In genomic region chr6:88199001-88199717, GRCm38 (mm10) we compare ENCODE assay signal across 10 mouse cellular contexts. TPM values are rescaled to one million over a fixed set of nuclear protein-coding genes. Genes with fewer than 3 reads are reported as not detected.
DNase-seq lines count a peak whose midpoint lies in the region; ATAC-seq lines count a peak whose summit lies in the region.
"Had no signal": no experiment of that assay in that cellular context is flagged by ENCODE, and none has a peak within 500 bp of the region (broad histone marks: within the 10 kb centered on the region; RNA-seq: fewer than 3 reads in every experiment).

No protein-coding gene starts in this region.

- H3K4me1 ChIP-seq in embryonic facial prominence, embryonic 11.5 days (ENCODE audit: control insufficient read depth, insufficient read depth, low read length), result peaks cover 10% of the 10 kb centered on the region
- peaks cover 6% of the 10 kb centered on the region; the same call in 1 of the 2 replicates for H3K4me1 ChIP-seq in hindbrain, embryonic 14.5 days (replicated peaks; ENCODE audit: control insufficient read depth, insufficient read depth, low read length)

- H3K27ac ChIP-seq in embryonic facial prominence, embryonic 11.5 days (replicated peaks; ENCODE audit: low read depth, low read length), result no peak overlapping the region
- H3K27ac ChIP-seq in hindbrain, embryonic 14.5 days, result no peak overlapping the region

- peak overlapping the region; percentile 79 for H3K4me2 ChIP-seq in embryonic facial prominence, embryonic 11.5 days (ENCODE audit: low read depth, low read length)
- peak overlapping the region; percentile 54 for H3K4me2 ChIP-seq in hindbrain, embryonic 14.5 days (replicated peaks)

- peaks cover 80% of the 10 kb centered on the region for H3K27me3 ChIP-seq in embryonic facial prominence, embryonic 11.5 days (ENCODE audit: control insufficient read depth, insufficient read depth, low read length)
- H3K27me3 ChIP-seq in hindbrain, embryonic 14.5 days (ENCODE audit: control insufficient read depth, insufficient read depth, low read length), result peaks cover 95% of the 10 kb centered on the region
- H3K27me3 ChIP-seq: Patski had no signal

- H3K36me3 ChIP-seq in embryonic facial prominence, embryonic 11.5 days (replicated peaks; ENCODE audit: control insufficient read depth, insufficient read depth, low read depth, low read length), result no peaks in the 10 kb centered on the region
- H3K36me3 ChIP-seq in hindbrain, embryonic 14.5 days (replicated peaks; ENCODE audit: control insufficient read depth, insufficient read depth), result no peaks in the 10 kb centered on the region

- peak overlapping the region; percentile 47 for H3K4me3 ChIP-seq in embryonic facial prominence, embryonic 11.5 days (ENCODE audit: low read depth, low read length)
- peak overlapping the region; percentile 31 for H3K4me3 ChIP-seq in hindbrain, embryonic 14.5 days (replicated peaks; ENCODE audit: low read length)

- no peak for ATAC-seq in embryonic facial prominence, embryonic 11.5 days (replicated peaks; ENCODE audit: insufficient number of reproducible peaks, low FRiP score, low TSS enrichment, low read depth)
- ATAC-seq in hindbrain, embryonic 14.5 days (ENCODE audit: low FRiP score), result no peak
- 0 out of 2 replicates have a peak, but pooled peaks have one; percentile 3 for ATAC-seq in megakaryocyte, adult 5-6 weeks (ENCODE audit: poor library complexity, severe bottlenecking)

- H3K9me3 ChIP-seq in embryonic facial prominence, embryonic 11.5 days (replicated peaks; ENCODE audit: control insufficient read depth, low read length), result no peaks in the 10 kb centered on the region
- H3K9me3 ChIP-seq in hindbrain, embryonic 14.5 days (ENCODE audit: control insufficient read depth, low read length), result no peaks in the 10 kb centered on the region

- 1% methylated on average over 39 of the region's 39 CpGs for WGBS in embryonic facial prominence, embryonic 11.5 days
- under 1% methylated on average over 39 of the region's 39 CpGs for WGBS in hindbrain, embryonic 14.5 days

- H3K9ac ChIP-seq in embryonic facial prominence, embryonic 11.5 days (replicated peaks; ENCODE audit: low read length), result peak overlapping the region; percentile 60
- peak overlapping the region; percentile 45 for H3K9ac ChIP-seq in hindbrain, embryonic 14.5 days

- DNase-seq in kidney, adult 9 months, result peak; percentile 22
- no peak for DNase-seq in kidney, postnatal 14 days
- peak; percentile 43 for DNase-seq in embryonic facial prominence, embryonic 11.5 days (ENCODE audit: low spot score)
- no peak for DNase-seq in hindbrain, embryonic 14.5 days (ENCODE audit: low spot score)
- DNase-seq in cerebellum, postnatal 36 days, result no peak
- DNase-seq in ovary, postnatal 10 days (ENCODE audit: low spot score), result no peak
- no peak for DNase-seq in left cerebral cortex, adult 18-20 months (ENCODE audit: low spot score in 2 of 2)

RNA-seq across cellular contexts. Expression of gene Gata2, which starts 5.5 kb away (rescaled TPM):
- polyA plus RNA-seq in embryonic facial prominence, embryonic 11.5 days (2014; fragmentation: Nextera tagmentation; extraction: Ambion mirVana), result 28.3 and 30.0 TPM in 2 replicates
- polyA plus RNA-seq in hindbrain, embryonic 14.5 days (2014; fragmentation: Nextera tagmentation; extraction: Ambion mirVana), result 19.1 and 19.2 TPM in 2 replicates
- total RNA-seq in megakaryocyte, adult 5-6 weeks (2015), result 21.4 and 22.3 TPM in 2 replicates
- total RNA-seq in megakaryocyte, adult 5-6 weeks (2017), result 11.3 and 13.5 TPM in 2 replicates
- total RNA-seq in left cerebral cortex, adult 18-20 months (2021), result 1 to 10 TPM; 6.1 to 6.8 TPM

RNA-seq across cellular contexts. Expression of gene Dnajb8, which starts 22.9 kb away (rescaled TPM):
- polyA plus RNA-seq in embryonic facial prominence, embryonic 11.5 days (2014; fragmentation: Nextera tagmentation; extraction: Ambion mirVana), result not detected in 2 replicates
- polyA plus RNA-seq in hindbrain, embryonic 14.5 days (2014; fragmentation: Nextera tagmentation; extraction: Ambion mirVana), result not detected in 2 replicates
- not detected in 2 replicates for total RNA-seq in megakaryocyte, adult 5-6 weeks (2015)
- not detected in 2 replicates for total RNA-seq in megakaryocyte, adult 5-6 weeks (2017)
- total RNA-seq in left cerebral cortex, adult 18-20 months (2021), result not detected
- polyA plus RNA-seq: large intestine, adult 2 months; Patski had no signal

Comparison
In these comparisons a context has a peak if more than half of its experiments do, and no peak if none do; other contexts are left out.
1. DNase-seq: peak in kidney, adult 9 months (single experiment) and embryonic facial prominence, embryonic 11.5 days (single experiment); none in kidney, postnatal 14 days (single experiment), hindbrain, embryonic 14.5 days (single experiment), cerebellum, postnatal 36 days (0 of 2), ovary, postnatal 10 days (single experiment) and left cerebral cortex, adult 18-20 months (0 of 2).